Mouse (Mus musculus) granulocyte monocyte progenitor cell, adult 5-6 weeks (primary cell): ENCODE measurements around the gene Mlec. TPM values are rescaled to one million over a fixed set of nuclear protein-coding genes. Genes with fewer than 3 reads are reported as not detected.

Experiments used
- ATAC-seq: replicated peaks from 2 replicates; pipeline ENCODE4 v1.8.0; 2016; ENCODE audit warnings: mild to moderate bottlenecking, moderate TSS enrichment, inconsistent platforms; ENCODE audit not compliant: poor library complexity, severe bottlenecking
- total RNA-seq, 2 experiments: library from RNA; stranded (forward) in 1 of 2; stranded (reverse) in 1 of 2; fragments of 200-712, 200-1000 nt in 1 of 2; fragments of >200 nt in 1 of 2; fragmentation: Nextera tagmentation in 1 of 2; gene quantifications; 2 replicates each; pipeline ENCODE4 v1.2.3; 2014 to 2017

Gene Mlec
- total RNA-seq (2014; fragmentation: Nextera tagmentation) = 247 and 279 TPM in 2 replicates
- total RNA-seq (2017) = 290 and 318 TPM in 2 replicates

DNA sequence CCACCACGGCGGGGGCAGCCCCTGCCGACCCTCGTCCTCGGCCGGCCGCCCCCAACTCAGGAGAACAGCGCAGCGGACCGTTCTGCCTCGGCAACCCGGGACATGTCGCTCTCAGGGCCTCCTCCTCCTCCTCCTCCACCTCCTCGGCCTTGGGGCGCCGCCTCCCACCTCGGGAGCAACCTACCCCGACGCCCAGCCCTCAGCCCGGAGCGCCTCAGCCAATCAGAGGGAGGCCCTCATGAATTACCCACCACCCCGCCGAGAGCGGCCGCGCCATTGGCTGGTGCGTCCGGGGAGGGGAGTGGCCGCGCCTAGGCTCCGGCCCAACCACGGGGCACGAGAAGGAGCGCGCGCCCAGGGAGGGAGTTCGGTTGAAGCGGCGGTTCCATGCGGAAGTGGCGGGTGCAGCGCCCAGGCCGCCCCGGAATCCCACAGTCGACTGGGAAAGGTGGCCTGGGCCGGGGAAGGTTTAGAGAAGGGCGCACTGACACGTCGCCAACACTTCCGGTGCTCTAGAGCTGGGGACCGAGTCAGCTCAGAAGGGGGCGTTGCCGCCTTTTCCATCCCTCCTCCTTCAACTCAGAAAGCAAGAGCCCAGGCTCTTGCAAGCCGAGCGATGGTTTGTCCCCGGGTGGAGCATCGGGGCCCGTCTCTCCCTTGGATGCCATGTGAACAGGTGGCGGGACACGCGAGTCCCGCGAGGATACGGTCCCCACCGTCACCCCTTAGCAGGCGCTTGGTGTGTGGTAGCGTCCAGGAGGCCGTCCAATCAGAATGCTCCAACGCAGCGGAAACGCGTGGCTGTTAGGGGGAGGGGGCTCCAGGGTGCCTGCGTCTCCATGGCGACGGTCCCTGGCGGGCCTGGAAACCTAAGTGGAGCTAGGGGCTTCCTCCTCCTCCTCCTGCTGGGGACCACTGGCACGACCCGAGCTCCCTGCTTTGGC lies at the start of gene Mlec:
Gene Mlec (minus strand): TSS at position 140 of the 944 bp plus-strand sequence.
- ATAC-seq = peak; percentile 79

DNA sequence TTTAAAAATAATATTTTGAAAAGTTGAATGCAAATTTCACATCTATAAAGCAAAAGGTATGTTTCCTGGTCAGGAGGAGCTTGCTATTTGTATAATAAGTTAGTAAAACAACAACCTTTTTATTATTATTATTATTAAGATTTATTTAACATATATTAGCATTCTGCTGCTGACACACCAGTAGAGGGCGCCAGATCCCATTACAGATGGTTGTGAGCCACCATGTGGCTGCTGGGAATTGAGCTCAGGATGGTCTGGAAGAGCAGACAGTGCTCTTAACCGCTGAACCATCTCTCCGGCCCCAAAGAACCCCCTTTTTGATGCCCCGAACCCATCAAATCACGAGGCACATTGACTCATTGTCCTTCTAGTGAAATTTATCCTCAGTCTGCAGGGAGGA lies 49.3 kb upstream of the Mlec start:
- no peak for ATAC-seq

DNA sequence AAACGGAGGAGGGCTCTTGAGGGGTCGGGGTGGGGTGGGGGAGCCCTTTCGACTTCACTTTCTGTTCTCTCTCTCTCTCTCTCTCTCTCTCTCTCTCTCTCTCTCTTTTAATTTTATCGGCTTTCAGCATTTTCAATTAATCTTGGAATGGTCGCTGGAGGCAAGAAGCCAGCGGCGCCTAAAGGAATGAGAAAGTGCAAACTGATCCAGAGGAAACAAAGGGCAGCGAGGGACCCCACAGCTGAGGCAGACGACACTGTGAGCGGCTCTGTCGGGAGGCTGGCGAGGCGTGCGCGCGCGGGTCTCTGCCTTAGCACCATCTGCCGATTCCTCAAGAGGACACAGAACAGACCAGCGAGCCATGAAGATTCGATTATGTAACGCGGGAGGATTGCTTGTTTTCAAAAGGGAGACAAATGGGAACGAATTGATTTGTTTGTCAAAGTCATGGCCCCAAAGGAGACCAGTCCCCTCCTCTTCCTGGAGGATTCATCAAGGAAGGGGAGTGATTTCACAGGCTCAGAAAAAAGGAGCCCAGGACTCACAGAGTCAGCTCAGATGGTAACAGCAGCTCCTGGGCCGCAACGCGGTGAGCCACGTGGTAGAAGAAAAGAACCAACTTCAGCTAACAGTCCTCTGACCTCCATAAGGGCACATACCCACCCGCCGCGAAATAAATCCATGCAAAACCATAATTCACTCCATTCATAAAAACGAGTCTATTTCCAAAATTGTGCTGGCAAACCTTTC lies 46.8 kb upstream of the Mlec start:
- ATAC-seq = peak; percentile 48; the same call in 1 of the 2 replicates

DNA sequence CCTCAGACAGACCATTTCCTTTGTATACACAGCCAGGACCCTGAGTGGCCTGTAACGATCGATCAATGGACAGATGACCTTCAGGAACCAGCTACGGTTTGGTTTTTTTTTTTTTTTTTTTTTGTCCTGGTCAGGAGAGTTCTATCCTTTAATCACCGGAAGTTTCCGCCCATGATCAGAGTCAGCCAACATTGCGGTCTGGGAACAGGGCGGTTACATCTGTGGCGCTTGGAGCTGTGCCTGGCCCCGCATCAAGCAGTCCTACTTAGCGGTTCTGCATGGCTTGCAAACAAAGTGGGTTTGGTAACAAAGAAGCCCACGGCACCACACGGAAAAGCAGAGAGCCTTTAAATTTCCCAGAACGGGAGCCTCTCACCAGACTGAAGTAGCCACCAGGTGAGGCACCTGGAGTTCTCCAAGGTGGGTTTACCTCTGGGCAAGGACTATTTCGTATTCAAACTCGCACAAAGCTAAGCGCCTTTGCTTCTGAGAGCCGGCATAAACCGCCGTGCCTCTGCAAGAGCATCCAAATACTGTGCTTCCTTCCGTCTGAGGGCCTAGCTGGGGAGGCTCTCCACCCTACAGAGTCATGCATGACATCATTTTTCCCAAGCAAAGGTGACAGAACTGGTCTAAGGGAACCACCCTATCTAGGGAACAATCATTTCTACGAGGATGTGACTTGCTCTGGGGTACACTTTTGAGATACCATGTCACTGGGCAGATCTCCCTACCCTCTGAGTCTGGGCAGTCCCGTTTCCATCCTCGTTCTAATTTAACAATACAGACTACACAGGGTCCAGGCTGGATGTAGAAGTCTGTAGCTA lies 46.0 kb upstream of the Mlec start:
- ATAC-seq = no peak; the same call in 1 of the 2 replicates

DNA sequence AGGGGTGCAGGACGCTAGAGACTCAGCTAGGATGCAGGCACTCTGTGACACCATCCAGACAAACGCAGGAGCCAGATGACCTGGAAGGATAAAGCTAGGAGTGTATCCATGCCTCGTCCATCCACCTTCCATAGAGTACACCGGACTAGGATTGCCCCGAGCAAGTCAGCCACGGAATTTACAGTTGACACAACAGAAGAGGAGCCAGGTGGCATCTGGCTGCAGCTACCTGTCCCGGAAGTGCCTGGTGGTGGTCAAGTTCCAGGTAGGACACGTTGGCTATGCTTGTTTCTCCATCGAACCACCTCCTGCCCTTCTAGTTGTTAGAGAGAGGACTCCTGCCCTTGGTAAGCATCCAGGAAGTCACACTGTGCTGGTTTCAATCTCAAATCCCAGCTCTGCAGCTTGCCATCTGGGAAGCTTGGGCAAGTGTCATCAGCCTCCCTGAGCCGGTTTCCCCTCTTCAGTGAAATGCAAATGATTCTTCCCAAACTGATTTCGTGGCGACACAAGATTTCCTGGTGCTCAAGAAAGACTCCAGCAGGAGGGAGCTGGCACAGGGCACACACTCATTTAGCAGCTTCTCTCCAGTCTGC lies 36.7 kb upstream of the Mlec start:
- ATAC-seq = no peak

DNA sequence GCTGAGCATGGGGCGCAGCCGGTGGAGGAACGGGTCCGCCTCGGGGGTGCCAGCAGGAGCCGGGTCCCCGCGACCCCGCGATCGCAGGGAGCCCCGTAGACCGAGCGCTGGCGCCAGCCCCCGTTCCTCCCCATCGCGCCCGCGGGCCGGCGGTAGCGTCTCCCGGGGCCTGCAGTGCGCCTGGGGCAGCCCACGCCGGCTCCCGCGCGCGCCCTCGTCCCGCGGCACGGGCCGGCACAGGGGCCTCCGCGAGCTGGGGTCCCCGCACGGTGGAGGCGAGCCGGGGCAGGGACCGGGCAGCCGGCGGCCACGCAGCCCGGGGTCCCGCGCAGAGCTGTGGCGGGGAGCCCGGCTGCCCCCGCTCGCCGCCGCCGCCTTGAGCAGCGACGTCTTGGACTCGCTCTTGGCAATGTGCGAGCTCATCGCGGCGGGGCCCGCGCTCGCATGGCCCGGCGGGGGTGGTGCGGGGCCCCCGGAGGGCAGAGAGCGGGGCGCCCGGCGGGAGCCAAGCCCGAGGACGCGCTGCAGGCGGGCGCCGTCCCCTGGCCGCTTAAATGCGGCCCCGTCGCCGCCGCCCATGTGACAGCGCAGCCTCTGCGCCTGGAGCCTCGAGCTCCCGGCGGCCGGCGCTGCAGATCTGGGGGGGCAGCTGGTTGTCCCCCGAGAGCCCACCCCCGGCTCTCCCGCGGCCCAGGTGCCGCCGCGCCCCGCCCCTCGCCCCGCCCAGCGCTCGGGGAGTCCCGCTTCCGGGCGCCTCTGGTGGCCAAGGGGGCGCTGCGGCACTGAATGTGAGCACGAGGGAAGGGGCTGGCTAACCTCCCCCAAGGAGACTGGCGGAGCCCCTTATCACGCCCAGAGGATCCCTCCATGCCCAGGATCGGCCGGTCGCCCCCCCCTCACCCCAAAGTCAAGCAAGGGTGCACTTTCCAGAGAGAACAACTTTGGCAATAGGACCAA lies 36.0 kb upstream of the Mlec start, which contains the start of gene Cabp1:
Gene Cabp1 (minus strand): TSS at position 713 of the 957 bp plus-strand sequence.
- ATAC-seq = peak; percentile 60

DNA sequence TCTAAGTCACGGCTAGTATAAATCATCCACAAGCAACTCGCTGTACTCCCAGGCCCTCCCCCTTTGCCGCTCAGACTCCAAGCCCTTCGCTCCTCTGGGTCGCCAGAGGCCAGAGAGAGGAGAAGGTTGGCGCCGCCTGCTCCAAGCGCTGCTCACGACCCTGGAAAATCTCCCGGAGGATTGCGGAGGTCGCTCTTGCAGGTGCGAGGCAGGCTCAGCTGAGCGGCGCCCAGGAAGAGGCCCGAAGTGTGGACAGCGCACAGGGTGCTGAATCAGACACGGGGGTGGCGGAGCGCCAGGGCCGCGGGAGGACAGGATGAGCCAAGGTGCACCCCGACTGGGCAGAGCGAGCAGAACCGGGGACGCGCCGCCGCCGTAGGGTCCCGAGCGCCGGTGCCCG lies 35.2 kb upstream of the Mlec start:
- peak; percentile 48 for ATAC-seq

DNA sequence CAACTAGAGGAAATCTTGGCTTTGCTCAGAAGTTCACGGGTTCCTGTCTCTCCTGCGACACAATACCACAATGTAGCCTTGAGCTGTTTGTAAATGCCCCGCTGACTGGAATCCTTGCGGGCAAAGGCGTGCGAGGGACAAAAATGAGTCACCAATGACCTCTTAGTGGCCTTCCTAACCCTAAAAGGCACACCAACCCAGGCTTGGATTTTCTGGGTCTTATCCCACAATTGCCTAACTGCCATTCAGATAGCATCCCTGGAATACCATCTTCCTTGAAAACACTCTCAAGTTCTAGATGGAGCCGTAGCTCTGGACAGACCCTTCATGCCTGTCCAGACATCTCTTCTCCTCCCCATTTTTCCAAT lies 34.8 kb upstream of the Mlec start:
- ATAC-seq = no peak

DNA sequence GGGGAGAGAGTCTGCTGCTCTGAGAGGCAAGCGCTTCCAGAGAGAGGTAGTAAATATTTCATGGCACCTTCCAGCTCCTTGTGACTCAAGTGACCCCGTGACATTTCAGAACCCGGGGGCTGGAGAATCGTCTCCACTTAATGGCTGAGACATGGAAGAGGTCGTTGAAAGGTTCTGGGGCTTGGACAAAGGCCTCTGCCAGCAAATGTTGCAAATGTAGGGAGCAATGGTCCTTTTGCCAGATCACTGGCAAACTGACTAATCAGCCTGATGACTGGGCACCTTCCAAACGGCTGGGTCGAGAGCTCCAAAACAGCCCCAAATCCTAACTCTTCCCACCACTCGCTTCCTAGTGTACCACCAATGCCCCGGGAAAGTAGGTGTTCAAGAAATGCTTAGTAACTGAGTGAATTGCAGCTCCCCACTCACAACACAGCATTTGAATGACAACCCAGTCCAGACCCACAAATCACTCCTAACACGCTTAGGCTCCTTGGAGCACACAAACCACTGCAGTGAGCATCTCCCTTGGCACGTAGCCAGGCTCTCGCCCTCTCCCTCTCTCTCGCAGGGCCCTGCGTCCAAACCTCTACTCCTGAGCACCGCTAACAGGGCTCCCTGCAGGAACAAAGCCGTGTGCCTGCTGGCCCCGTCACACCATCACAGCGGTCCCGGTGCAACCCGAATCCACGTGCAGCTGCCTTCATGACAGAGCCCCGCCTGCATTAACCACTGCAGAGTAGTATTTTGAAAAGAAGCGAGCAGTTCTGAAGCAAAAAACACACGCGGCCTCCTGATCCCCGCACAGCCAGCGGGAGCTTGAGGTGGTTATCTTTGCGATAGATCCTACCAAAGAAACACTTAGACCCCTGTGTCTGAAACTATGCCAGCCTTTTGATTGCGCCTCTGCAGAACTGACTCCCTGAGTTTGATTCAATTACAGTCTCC lies 34.2 kb upstream of the Mlec start:
- ATAC-seq = no peak

DNA sequence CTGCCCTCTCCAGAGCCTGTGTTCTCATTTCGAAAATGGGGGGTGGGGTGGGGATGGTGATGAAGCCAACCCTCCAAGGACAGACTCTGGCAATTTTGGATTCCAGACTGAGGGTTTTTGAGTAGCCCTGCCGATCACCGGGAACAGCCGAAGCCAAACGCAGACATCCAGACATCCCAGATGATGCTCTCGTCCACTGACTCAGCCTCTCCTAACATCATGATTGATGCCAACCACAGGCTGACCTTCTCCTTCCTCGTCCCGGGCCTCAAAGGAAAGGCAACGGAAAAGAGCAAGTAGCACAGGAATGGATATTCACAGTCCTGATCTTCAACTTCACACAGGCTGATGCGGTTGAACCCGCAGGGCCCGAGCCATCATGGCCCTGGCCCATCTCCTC lies 32.1 kb upstream of the Mlec start:
- ATAC-seq = no peak

DNA sequence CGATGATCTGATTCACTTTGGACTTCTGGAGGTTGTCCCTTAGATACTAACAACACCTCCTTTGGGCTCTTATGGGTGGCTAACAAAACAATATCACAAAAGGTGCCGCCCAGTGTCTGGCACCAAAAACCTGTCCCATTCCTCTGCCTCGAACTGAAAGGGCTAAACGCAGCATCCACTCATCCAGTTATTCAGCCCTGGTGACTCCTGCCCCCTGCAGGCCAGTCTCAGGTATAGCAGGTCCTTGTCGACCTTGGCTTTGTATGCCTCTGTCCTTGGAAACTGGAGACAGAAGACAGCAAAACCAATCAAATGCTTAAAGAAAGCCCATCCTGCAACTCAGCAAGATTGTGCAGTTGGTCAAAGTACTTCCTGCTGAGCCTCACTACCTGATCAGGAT lies 30.8 kb upstream of the Mlec start:
- ATAC-seq = no peak

DNA sequence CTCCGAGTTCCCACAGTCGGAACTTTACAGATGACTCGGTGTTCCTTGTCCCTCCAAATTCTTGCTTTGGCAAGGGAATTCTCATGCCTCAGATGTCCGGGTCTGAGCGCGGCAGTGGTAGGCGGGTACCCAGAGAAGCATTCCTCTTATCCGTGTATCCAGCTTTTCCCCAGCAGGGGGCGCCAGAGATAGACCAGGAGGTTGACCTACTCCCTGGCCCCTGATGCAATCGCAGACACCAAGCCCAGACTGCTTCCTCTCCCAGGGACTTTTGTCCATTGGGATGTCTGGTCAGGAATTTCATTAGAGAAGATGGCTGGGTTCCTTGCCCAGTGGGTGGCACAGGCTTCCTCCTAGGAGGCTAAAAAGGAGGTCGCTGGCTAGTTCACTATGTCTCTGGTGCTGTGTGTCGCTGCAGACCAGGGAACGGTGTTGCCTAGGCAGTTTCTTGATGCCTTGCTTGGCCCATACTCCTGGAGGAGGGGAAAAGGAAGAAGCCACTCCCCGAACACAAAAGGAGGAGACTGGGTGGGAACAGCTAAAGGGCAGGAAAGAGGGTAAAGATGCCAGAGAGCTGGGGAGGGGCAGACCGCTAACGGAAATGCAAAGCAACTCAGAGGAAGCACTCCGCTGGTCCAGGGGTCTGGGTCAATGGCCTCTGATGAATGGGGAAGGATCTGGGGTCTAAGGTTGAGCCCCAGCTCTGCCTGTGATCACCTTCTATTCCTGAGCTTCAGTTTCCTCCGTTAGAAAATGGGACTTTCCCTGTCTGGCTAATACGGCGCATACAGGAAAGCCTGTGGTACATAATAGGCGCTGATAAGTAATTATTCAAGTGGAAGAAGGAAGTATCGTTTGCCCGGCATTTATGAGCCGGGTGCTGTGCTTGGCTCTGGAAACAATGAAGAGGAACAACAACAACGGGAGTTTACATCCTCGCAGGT lies 29.5 kb upstream of the Mlec start:
- ATAC-seq = peak; percentile 78

DNA sequence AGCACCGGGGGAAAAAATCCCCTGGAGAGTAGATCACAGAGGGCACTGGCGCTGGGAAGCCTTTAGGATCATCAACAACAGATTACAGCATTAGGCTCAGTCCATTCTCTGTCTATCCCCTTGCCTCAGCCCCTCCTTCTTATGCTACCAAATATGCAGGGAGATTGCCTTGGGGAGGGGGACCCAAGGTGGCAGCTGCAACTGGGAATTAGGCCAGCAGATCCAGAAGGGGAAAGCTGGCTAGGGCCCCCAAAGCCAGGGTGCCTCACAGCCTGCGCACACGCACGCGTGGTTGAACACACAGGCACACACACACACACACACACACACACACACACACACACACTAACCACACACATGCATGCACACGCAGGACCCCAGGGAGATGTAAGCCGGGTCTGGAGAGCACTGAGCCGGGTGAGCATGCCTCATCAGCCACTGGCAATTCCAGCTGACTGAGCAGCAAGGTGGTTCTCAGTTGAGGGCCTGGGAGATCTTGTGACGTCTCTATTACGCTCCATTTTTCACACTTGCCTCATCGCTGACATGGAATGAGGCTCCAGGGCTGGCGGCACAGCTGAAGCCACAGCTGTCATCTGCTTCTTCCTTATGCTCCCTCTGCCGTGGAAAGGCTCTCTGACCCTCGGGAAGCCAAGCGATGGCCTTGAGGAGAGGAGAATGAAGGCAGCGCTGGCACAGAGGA lies 28.5 kb upstream of the Mlec start:
- ATAC-seq = no peak

DNA sequence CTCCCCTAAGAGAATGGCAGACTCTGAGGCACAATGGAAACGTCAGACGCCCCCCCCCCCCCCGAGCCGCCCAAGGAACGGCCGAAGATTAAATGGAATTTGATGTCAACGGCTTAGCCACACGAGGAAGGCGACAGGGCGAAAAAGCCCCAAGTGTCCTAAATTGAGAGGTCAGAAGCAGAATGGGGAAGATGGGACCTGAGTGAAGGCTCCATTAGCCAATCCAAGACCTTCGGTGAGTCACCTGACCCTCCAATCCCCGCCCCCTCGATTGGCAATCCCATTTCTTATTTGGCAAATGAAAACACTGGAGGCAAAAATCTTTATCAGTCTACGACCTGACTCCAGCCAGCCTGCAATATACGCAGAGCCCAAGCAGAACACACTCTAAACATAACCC lies 26.7 kb upstream of the Mlec start:
- peak; percentile 31; the same call in 1 of the 2 replicates for ATAC-seq

DNA sequence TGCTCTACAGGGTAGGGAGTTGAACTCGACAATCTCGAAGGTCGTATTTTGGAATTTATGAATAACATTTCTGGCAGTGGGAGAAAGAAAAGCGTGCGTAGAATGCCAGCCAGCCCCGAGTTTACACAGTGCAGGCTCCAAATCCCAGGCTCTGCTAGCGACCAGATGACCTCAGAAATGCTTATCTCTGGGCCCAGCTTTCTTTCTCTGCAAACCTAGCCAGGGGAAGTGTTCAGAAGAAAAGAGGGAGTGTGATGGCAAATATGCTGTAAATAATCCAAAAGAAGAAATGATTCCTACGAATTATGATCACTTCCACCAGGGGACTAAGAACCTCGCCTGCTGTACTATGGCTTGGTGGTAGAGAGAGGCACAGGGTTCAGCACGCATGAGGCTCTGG lies 25.5 kb upstream of the Mlec start:
- no peak for ATAC-seq

DNA sequence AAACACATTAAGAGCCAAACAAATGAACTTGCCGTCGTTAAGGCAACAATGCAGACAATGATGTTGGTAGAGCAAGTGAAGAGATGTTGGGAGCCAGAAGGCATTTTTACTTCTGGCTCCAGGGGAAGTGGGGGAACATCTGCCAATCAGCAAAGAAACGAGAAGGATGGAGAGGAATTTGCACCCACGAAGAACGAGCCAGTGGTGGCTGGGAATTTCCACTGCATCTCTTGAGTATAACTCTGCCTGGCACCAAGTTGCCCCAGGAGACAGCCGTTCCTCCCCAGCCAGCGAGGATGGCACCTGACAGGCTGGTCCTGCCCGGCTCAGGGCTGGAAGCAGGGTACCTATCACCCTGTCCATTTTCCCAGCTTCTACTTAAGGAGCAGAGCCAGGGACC lies 24.9 kb upstream of the Mlec start:
- ATAC-seq = no peak
